Mouse (Mus musculus) liver, adult 2 months (tissue): ENCODE data around the gene Nudt5. TPM values are rescaled to one million over a fixed set of nuclear protein-coding genes. Genes with fewer than 3 reads are reported as not detected.
A peak's percentile ranks its signal among the peaks of the same experiment; 100 is the strongest.
"Not testable (repeated sequence)": the region's sequence is repeated elsewhere in the genome, so short reads cannot be mapped to it uniquely, and the experiment has no call there.

Source experiments
- DNase-seq: peaks from one replicate; pipeline ENCODE4 v3.0.0-alpha.2; 2011; ENCODE audit warnings: low read depth, low spot score; ENCODE audit errors: extremely low read depth
- H3K27ac ChIP-seq: fragments of 200-500 bp; replicated peaks from 2 replicates; pipeline ENCODE4 v1.5.1; 2012; ENCODE audit warnings: low read depth, mild to moderate bottlenecking, control low read depth, inconsistent platforms, low read length; ENCODE audit not compliant: insufficient read depth
- H3K27me3 ChIP-seq: fragments of 200-500 bp; 2 replicates; pipeline ENCODE4 v1.6.1; 2012; ENCODE audit warnings: mild to moderate bottlenecking, moderate library complexity, low read length, inconsistent platforms; ENCODE audit not compliant: control insufficient read depth, insufficient read depth
- H3K36me3 ChIP-seq: fragments of 200-500 bp; 2 replicates; pipeline ENCODE4 v1.6.1; 2012; ENCODE audit warnings: low read length, inconsistent platforms; ENCODE audit not compliant: control insufficient read depth, insufficient read depth
- H3K4me1 ChIP-seq: fragments of 200-500 bp; 2 replicates; pipeline ENCODE4 v1.6.1; 2011; ENCODE audit warnings: low read length; ENCODE audit not compliant: control insufficient read depth, insufficient read depth
- H3K4me3 ChIP-seq: fragments of 200-500 bp; 2 replicates; pipeline ENCODE4 v1.5.1; 2011; ENCODE audit warnings: low read depth, mild to moderate bottlenecking, control low read depth, low read length, moderate library complexity; ENCODE audit not compliant: insufficient read depth
- H3K79me2 ChIP-seq: fragments of 200-500 bp; 2 replicates; pipeline ENCODE4 v1.6.1; 2012; ENCODE audit warnings: inconsistent platforms, mild to moderate bottlenecking, low read length, moderate library complexity; ENCODE audit not compliant: control insufficient read depth, insufficient read depth
- H3K9ac ChIP-seq: fragments of 200-500 bp; 2 replicates; pipeline ENCODE4 v1.6.1; 2012; ENCODE audit warnings: low read depth, mild to moderate bottlenecking, control low read depth, inconsistent platforms, low read length
- CTCF ChIP-seq: fragments of 200-500 bp; IDR thresholded peaks from 2 replicates; pipeline ENCODE4 v1.5.1; 2011; ENCODE audit warnings: low read depth, low read length, control low read depth
- POLR2A ChIP-seq: fragments of 200-500 bp; IDR thresholded peaks from 2 replicates; pipeline ENCODE4 v1.6.1; 2011; ENCODE audit warnings: low read length, control low read depth; ENCODE audit not compliant: insufficient read depth; ENCODE audit errors: extremely low read depth
- WGBS: fragments of 180-500 bp; shearing (Covaris S2); methylation state at CpG from one replicate; pipeline ENCODE4 v1.1.7; 2018; 5-methylcytosine and 5-hydroxymethylcytosine counted together
- polyA plus RNA-seq: library from polyadenylated mRNA; depleted of rRNA; stranded (reverse); fragments of >200 nt; gene quantifications from 2 replicates; pipeline ENCODE4 v1.2.3, GENCODE M21; 2012
- total RNA-seq: library from RNA; depleted of rRNA; stranded (reverse); fragments of >200 nt; gene quantifications from 2 replicates; pipeline ENCODE4 v1.2.3, GENCODE M21; 2014

The Nudt5 gene
- total and polyA plus RNA-seq, 2 experiments = 5.2 to 13.9 TPM

GRCm38 (mm10) chr2:5805228-5805627 lies 39.6 kb upstream of the Nudt5 start:
- 97% methylated on average over 7 of the region's 7 CpGs for WGBS
- DNase-seq = no peak
- Histone ChIP-seq H3K27me3 (no peaks in the 10 kb centered on the region), H3K4me1 (no peaks in the 10 kb centered on the region), H3K79me2 (no peaks in the 10 kb centered on the region), H3K36me3 (peaks cover 37% of the 10 kb centered on the region), H3K9ac (no peak overlapping the region), H3K4me3 (no peak overlapping the region), H3K27ac (no peak overlapping the region)
- TF ChIP-seq CTCF (no peak), POLR2A (no peak)

GRCm38 (mm10) chr2:5806201-5806600 lies 38.6 kb upstream of the Nudt5 start:
- DNase-seq, H3K4me1 ChIP-seq, H3K9ac ChIP-seq, H3K4me3 ChIP-seq, H3K27ac ChIP-seq, H3K79me2 ChIP-seq, H3K27me3 ChIP-seq: not testable (repeated sequence)
- H3K36me3 ChIP-seq = peaks cover 45% of the 10 kb centered on the region
- 88% methylated on average over 3 of the region's 3 CpGs for whole genome bisulfite sequencing

- Histone ChIP-seq H3K4me3 (no peak overlapping the region), H3K36me3 (peaks cover 28% of the 10 kb centered on the region), H3K27me3 (no peaks in the 10 kb centered on the region), H3K4me1 (no peaks in the 10 kb centered on the region), H3K9ac (no peak overlapping the region), H3K79me2 (peaks cover 3% of the 10 kb centered on the region; the same call in 1 of the 2 replicates), H3K27ac (no peak overlapping the region)
- WGBS = 97% methylated on average over 5 of the region's 5 CpGs
- TF ChIP-seq POLR2A = no peak
- TF ChIP-seq CTCF = no peak
- no peak for DNase-seq
Observed at GRCm38 (mm10) chr2:5810036-5810718, 34.6 kb upstream of the Nudt5 start.

- no peak overlapping the region for H3K9ac ChIP-seq
- H3K4me3 ChIP-seq = no peak overlapping the region
- no peak overlapping the region for H3K27ac ChIP-seq
- no peaks in the 10 kb centered on the region for H3K27me3 ChIP-seq
- peaks cover 3% of the 10 kb centered on the region; the same call in 1 of the 2 replicates for H3K79me2 ChIP-seq
- no peaks in the 10 kb centered on the region for H3K4me1 ChIP-seq
- peak; percentile 24 for DNase-seq
- TF ChIP-seq CTCF (no peak), POLR2A (no peak)
- 90% methylated on average over 5 of the region's 5 CpGs for WGBS
- H3K36me3 ChIP-seq = peaks cover 25% of the 10 kb centered on the region
Observed at GRCm38 (mm10) chr2:5811235-5811782, 33.5 kb upstream of the Nudt5 start.

GRCm38 (mm10) chr2:5821264-5821663 lies 23.6 kb upstream of the Nudt5 start:
- no peak overlapping the region for H3K9ac ChIP-seq
- H3K27me3 ChIP-seq = no peaks in the 10 kb centered on the region
- H3K79me2 ChIP-seq = peaks cover 3% of the 10 kb centered on the region; the same call in 1 of the 2 replicates
- TF ChIP-seq POLR2A (no peak), CTCF (no peak)
- peaks cover 23% of the 10 kb centered on the region for H3K4me1 ChIP-seq
- H3K36me3 ChIP-seq = peaks cover 17% of the 10 kb centered on the region
- peak; percentile 25 for DNase-seq
- H3K4me3 ChIP-seq = no peak overlapping the region
- H3K27ac ChIP-seq = no peak overlapping the region
- 76% methylated on average over 10 of the region's 10 CpGs for WGBS

- peaks cover 13% of the 10 kb centered on the region for H3K36me3 ChIP-seq
Observed at GRCm38 (mm10) chr2:5822449-5822848, 22.4 kb upstream of the Nudt5 start.

More at GRCm38 (mm10) chr2:5822449-5822848, 22.4 kb upstream of the Nudt5 start:
- Histone ChIP-seq H3K4me3 (no peak overlapping the region), H3K27ac (no peak overlapping the region), H3K4me1 (peaks cover 31% of the 10 kb centered on the region), H3K9ac (no peak overlapping the region), H3K27me3 (no peaks in the 10 kb centered on the region), H3K79me2 (peaks cover 3% of the 10 kb centered on the region; the same call in 1 of the 2 replicates)
- TF ChIP-seq CTCF (no peak), POLR2A (no peak)
- peak; percentile 95 for DNase-seq
- WGBS = 31% methylated on average over 6 of the region's 6 CpGs
